Mouse (Mus musculus) hindbrain, postnatal 0 days (tissue): ENCODE measurements around the gene Nkpd1. TPM values are rescaled to one million over a fixed set of nuclear protein-coding genes. Genes with fewer than 3 reads are reported as not detected.

Experiments used
- ATAC-seq: fragments of 200-750 bp; cut with Nextera tagmentation; 2 replicates; pipeline ENCODE4 v1.8.0; 2017; ENCODE audit warnings: mild to moderate bottlenecking, moderate TSS enrichment, moderate library complexity
- DNase-seq: peaks from one replicate; pipeline ENCODE4 v3.0.0-alpha.2; 2015; ENCODE audit warnings: low spot score
- H3K27ac ChIP-seq: fragments of 300-500 bp; sonication (generic); 2 replicates; pipeline ENCODE4 v1.5.1; 2014; ENCODE audit warnings: mild to moderate bottlenecking
- H3K27me3 ChIP-seq: fragments of 300-500 bp; sonication (generic); 2 replicates; pipeline ENCODE4 v1.6.1; 2014; ENCODE audit warnings: low read length, mixed read lengths; ENCODE audit not compliant: insufficient read depth
- H3K36me3 ChIP-seq: fragments of 300-500 bp; sonication (generic); 2 replicates; pipeline ENCODE4 v1.6.1; 2014; ENCODE audit warnings: low read length, mixed read lengths; ENCODE audit not compliant: insufficient read depth
- H3K4me1 ChIP-seq: fragments of 300-500 bp; sonication (generic); 2 replicates; pipeline ENCODE4 v1.6.1; 2014; ENCODE audit warnings: antibody characterized with exemption, low read length, mixed read lengths; ENCODE audit not compliant: insufficient read depth
- H3K4me2 ChIP-seq: fragments of 300-500 bp; sonication (generic); 2 replicates; pipeline ENCODE4 v1.6.1; 2014; ENCODE audit warnings: low read depth, mild to moderate bottlenecking, low read length, moderate library complexity, mixed read lengths
- H3K4me3 ChIP-seq: fragments of 300-500 bp; sonication (generic); 2 replicates; pipeline ENCODE4 v1.5.1; 2014; ENCODE audit warnings: low read length
- H3K9ac ChIP-seq: fragments of 300-500 bp; sonication (generic); replicated peaks from 2 replicates; pipeline ENCODE4 v1.6.1; 2014; ENCODE audit warnings: mild to moderate bottlenecking, low read length, moderate library complexity, mixed read lengths
- H3K9me3 ChIP-seq: fragments of 300-500 bp; sonication (generic); 2 replicates; pipeline ENCODE4 v1.6.1; 2016; ENCODE audit warnings: low read length, mixed read lengths
- CTCF ChIP-seq: IDR thresholded peaks from 2 replicates; pipeline ENCODE4 v1.5.1; 2016; ENCODE audit warnings: antibody characterized with exemption, control low read depth, low read depth
- WGBS: fragments of 180-500 bp; shearing (Covaris S2); extraction: QIAGEN DNeasy Blood & Tissue Kit; methylation state at CpG from one replicate; pipeline ENCODE4 v1.1.7; 2014; 5-methylcytosine and 5-hydroxymethylcytosine counted together
- polyA plus RNA-seq: library from polyadenylated mRNA; unstranded; fragments of >200 nt; fragmentation: Nextera tagmentation; extraction: Ambion mirVana; gene quantifications from 2 replicates; pipeline ENCODE4 v1.2.1, GENCODE M21; 2015
- total RNA-seq: library from RNA; depleted of rRNA; stranded (reverse); fragments of >200 nt; gene quantifications from 2 replicates; pipeline ENCODE4 v1.2.3, GENCODE M21; 2014

The Nkpd1 gene
- total and polyA plus RNA-seq, 2 experiments from 2014 or later = 1.3 to 4.4 TPM

- H3K9me3 ChIP-seq = no peaks in the 10 kb centered on the region
- no peak overlapping the region for H3K27ac ChIP-seq
- no peak for DNase-seq
- H3K4me2 ChIP-seq = no peak overlapping the region
- 60% methylated on average over 3 of the region's 3 CpGs for WGBS
- no peak for ATAC-seq
- no peak for TF ChIP-seq CTCF
- H3K27me3 ChIP-seq = no peaks in the 10 kb centered on the region
- no peak overlapping the region for H3K4me3 ChIP-seq
- no peak overlapping the region for H3K9ac ChIP-seq
- H3K36me3 ChIP-seq = no peaks in the 10 kb centered on the region
- peaks cover 19% of the 10 kb centered on the region for H3K4me1 ChIP-seq
These were observed 28.4 kb downstream of the Nkpd1 start for GRCm38 (mm10) chr7:19546007-19546406.

DNA sequence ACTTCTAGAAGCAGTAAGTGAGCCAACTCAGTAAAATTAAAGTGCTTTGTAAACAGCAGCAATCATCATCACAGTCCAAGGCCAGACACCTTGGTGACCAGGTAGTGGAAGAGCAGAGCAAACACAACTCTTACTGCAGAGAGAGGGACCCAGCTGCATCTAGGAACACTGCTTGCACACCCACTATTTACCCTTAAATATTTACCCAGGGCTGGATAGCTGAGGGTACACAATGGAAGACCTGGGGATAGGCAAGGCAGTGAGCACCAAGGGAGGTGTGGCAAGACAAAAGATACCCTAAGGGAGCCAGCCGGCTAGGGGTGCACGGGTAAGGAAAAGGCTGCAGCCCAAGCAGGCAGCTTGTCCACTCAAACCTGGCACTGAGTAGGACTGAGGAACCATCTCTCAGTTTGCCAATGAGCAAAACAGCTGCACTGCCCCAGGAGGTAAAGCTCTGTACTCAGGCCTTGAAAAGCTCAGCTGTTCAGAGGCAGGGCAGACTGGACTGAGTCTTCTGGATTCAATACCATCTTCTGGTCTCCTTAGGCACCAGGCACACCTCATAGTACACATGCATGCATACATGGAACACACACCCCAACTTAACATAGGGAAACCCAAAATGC, 29.8 kb downstream of the Nkpd1 start:
- WGBS = 41% methylated on average over 2 of the region's 2 CpGs
- no peaks in the 10 kb centered on the region for H3K9me3 ChIP-seq

GRCm38 (mm10) chr7:19549394-19549793, 31.8 kb downstream of the Nkpd1 start:
- no peak for ATAC-seq
- TF ChIP-seq CTCF = no peak
- no peaks in the 10 kb centered on the region for H3K9me3 ChIP-seq
- no peak overlapping the region for H3K27ac ChIP-seq
- H3K4me1 ChIP-seq = no peaks in the 10 kb centered on the region
- no peak overlapping the region for H3K4me3 ChIP-seq
- H3K9ac ChIP-seq = no peak overlapping the region
- H3K36me3 ChIP-seq = no peaks in the 10 kb centered on the region
- no peaks in the 10 kb centered on the region for H3K27me3 ChIP-seq
- no peak for DNase-seq
- WGBS = 93% methylated on average over 10 of the region's 10 CpGs
- H3K4me2 ChIP-seq = no peak overlapping the region

More for the DNA sequence above, 29.8 kb downstream of the Nkpd1 start:
- no peak overlapping the region for H3K27ac ChIP-seq
- H3K4me3 ChIP-seq = no peak overlapping the region
- ATAC-seq = no peak
- TF ChIP-seq CTCF = no peak
- H3K36me3 ChIP-seq = no peaks in the 10 kb centered on the region
- H3K27me3 ChIP-seq = no peaks in the 10 kb centered on the region
- H3K4me2 ChIP-seq = no peak overlapping the region
- no peak overlapping the region for H3K9ac ChIP-seq
- no peak for DNase-seq
- peaks cover 5% of the 10 kb centered on the region for H3K4me1 ChIP-seq

GRCm38 (mm10) chr7:19551634-19552033, 34.0 kb downstream of the Nkpd1 start:
- no peak overlapping the region for H3K27ac ChIP-seq
- 0 out of 2 replicates have a peak, but pooled peaks cover 4% of the 10 kb centered on the region for H3K36me3 ChIP-seq
- no peak for DNase-seq
- TF ChIP-seq CTCF = no peak
- H3K4me2 ChIP-seq = no peak overlapping the region
- no peaks in the 10 kb centered on the region for H3K4me1 ChIP-seq
- ATAC-seq = no peak
- H3K9ac ChIP-seq = no peak overlapping the region
- H3K4me3 ChIP-seq = no peak overlapping the region
- H3K9me3 ChIP-seq = no peaks in the 10 kb centered on the region
- WGBS = 91% methylated on average over 5 of the region's 5 CpGs
- no peaks in the 10 kb centered on the region for H3K27me3 ChIP-seq

GRCm38 (mm10) chr7:19552443-19552842, 34.8 kb downstream of the Nkpd1 start:
- Histone ChIP-seq H3K9ac (no peak overlapping the region), H3K36me3 (0 out of 2 replicates have a peak, but pooled peaks cover 4% of the 10 kb centered on the region), H3K4me3 (no peak overlapping the region), H3K27ac (no peak overlapping the region), H3K4me2 (no peak overlapping the region), H3K9me3 (no peaks in the 10 kb centered on the region), H3K27me3 (no peaks in the 10 kb centered on the region), H3K4me1 (peaks cover 8% of the 10 kb centered on the region; the same call in 1 of the 2 replicates)
- DNase-seq (no peak), ATAC-seq (no peak)
- 61% methylated on average over 2 of the region's 2 CpGs for WGBS
- TF ChIP-seq CTCF = no peak

DNA sequence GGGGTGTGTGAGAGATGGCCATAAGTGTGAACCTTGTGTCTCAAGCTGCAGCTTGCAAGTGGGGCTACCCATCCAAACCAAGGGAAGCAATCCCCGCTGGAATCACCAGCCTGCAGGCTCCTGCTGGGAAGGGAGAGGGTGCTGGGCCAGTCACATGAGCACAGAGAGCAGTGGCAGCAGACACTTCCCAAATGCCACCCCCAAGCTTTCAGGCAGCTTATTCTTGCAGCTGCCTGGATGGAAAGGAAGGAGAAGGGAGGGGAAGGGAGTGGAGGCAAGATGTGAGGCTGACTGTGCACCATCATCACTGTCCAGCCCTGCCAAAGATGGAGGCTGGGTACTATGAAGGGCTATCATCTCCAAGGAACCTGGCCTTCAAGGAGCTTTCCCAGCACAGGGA, 36.5 kb downstream of the Nkpd1 start:
- 64% methylated on average over 1 of the region's 1 CpGs for WGBS
- DNase-seq (no peak), ATAC-seq (no peak)
- Histone ChIP-seq H3K9ac (no peak overlapping the region), H3K27me3 (no peaks in the 10 kb centered on the region), H3K36me3 (0 out of 2 replicates have a peak, but pooled peaks cover 4% of the 10 kb centered on the region), H3K27ac (no peak overlapping the region), H3K4me1 (peaks cover 21% of the 10 kb centered on the region), H3K4me3 (no peak overlapping the region), H3K9me3 (no peaks in the 10 kb centered on the region), H3K4me2 (no peak overlapping the region)
- no peak for TF ChIP-seq CTCF

- 92% methylated on average over 2 of the region's 2 CpGs for WGBS
- no peaks in the 10 kb centered on the region for H3K27me3 ChIP-seq
- no peak overlapping the region for H3K4me3 ChIP-seq
- ATAC-seq (no peak), DNase-seq (no peak)
- 0 out of 2 replicates have a peak, but pooled peaks cover 4% of the 10 kb centered on the region for H3K36me3 ChIP-seq
- no peak overlapping the region for H3K27ac ChIP-seq
- peaks cover 37% of the 10 kb centered on the region for H3K4me1 ChIP-seq
- no peaks in the 10 kb centered on the region for H3K9me3 ChIP-seq
- H3K4me2 ChIP-seq = no peak overlapping the region
- no peak overlapping the region for H3K9ac ChIP-seq
- no peak for TF ChIP-seq CTCF
These were observed 39.4 kb downstream of the Nkpd1 start for GRCm38 (mm10) chr7:19557086-19557485.
